Mouse (Mus musculus): ENCODE measurements around the gene Pofut2. TPM values are rescaled to one million over a fixed set of nuclear protein-coding genes. Genes with fewer than 3 reads are reported as not detected.

Pofut2 gene
- polyA plus RNA-seq, 1 experiment from 2014 or later, result 119 TPM

- WGBS, result 63% methylated on average over 16 of the region's 16 CpGs
- 0 out of 2 replicates have a peak overlapping the region, but pooled peaks have one; percentile 24 for H3K27ac ChIP-seq
- H3K27me3 ChIP-seq (ENCODE audit: insufficient read depth, poor library complexity, severe bottlenecking), result peaks cover 4% of the 10 kb centered on the region; the same call in 1 of the 2 replicates
- peaks cover 25% of the 10 kb centered on the region for H3K4me1 ChIP-seq
- no peak overlapping the region for H3K4me3 ChIP-seq
- no peak for DNase-seq (ENCODE audit: low spot score)
- H3K36me3 ChIP-seq, result 0 out of 2 replicates have a peak, but pooled peaks cover 2% of the 10 kb centered on the region
- no peaks in the 10 kb centered on the region for H3K9me3 ChIP-seq
Observed at GRCm38 (mm10) chr10:77237795-77238580, 21.0 kb upstream of the Pofut2 start.

- peaks cover 22% of the 10 kb centered on the region for H3K4me1 ChIP-seq
- no peak overlapping the region for H3K27ac ChIP-seq
- H3K9me3 ChIP-seq, result no peaks in the 10 kb centered on the region
- no peak overlapping the region for H3K4me3 ChIP-seq
- 0 out of 2 replicates have a peak, but pooled peaks cover 2% of the 10 kb centered on the region for H3K36me3 ChIP-seq
- DNase-seq (ENCODE audit: low spot score), result no peak
- H3K27me3 ChIP-seq (ENCODE audit: insufficient read depth, poor library complexity, severe bottlenecking), result no peaks in the 10 kb centered on the region
- WGBS, result 73% methylated on average over 8 of the region's 8 CpGs
Observed at GRCm38 (mm10) chr10:77240764-77241163, 18.3 kb upstream of the Pofut2 start.

DNA sequence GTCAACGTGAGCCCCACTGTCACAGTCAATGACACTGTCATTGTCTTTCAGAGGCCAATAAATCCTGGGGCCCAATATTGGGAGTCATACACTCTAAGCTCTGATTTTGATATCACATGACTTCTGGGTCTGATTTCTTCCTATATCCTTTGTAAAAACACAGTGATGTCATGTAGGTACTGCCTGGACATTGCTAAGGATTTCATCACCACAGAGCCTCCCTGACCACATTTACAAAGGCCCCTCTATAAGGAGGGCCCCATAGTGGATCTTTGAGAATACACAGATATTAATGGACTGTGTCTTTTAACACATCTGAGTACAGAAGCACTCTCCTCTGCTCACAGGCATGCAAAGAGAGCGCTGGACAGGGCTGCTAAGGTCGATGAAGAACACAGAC lies 16.6 kb upstream of the Pofut2 start:
- H3K27me3 ChIP-seq (ENCODE audit: insufficient read depth, poor library complexity, severe bottlenecking), result no peaks in the 10 kb centered on the region; the same call in 1 of the 2 replicates
- no peak for DNase-seq (ENCODE audit: low spot score)
- H3K36me3 ChIP-seq, result no peaks in the 10 kb centered on the region
- no peak overlapping the region for H3K4me3 ChIP-seq
- 0 out of 2 replicates have a peak overlapping the region, but pooled peaks have one; percentile 47 for H3K27ac ChIP-seq
- peaks cover 35% of the 10 kb centered on the region for H3K4me1 ChIP-seq
- no peaks in the 10 kb centered on the region for H3K9me3 ChIP-seq
- WGBS, result 64% methylated on average over 3 of the region's 3 CpGs

GRCm38 (mm10) chr10:77242871-77243270 lies 16.1 kb upstream of the Pofut2 start:
- no peak for DNase-seq (ENCODE audit: low spot score)
- 83% methylated on average over 14 of the region's 14 CpGs for WGBS
- H3K27me3 ChIP-seq (ENCODE audit: insufficient read depth, poor library complexity, severe bottlenecking), result no peaks in the 10 kb centered on the region; the same call in 1 of the 2 replicates
- no peak overlapping the region for H3K4me3 ChIP-seq
- no peaks in the 10 kb centered on the region for H3K9me3 ChIP-seq
- peak overlapping the region; percentile 47; the same call in 1 of the 2 replicates for H3K27ac ChIP-seq
- H3K36me3 ChIP-seq, result no peaks in the 10 kb centered on the region
- peaks cover 36% of the 10 kb centered on the region for H3K4me1 ChIP-seq

DNA sequence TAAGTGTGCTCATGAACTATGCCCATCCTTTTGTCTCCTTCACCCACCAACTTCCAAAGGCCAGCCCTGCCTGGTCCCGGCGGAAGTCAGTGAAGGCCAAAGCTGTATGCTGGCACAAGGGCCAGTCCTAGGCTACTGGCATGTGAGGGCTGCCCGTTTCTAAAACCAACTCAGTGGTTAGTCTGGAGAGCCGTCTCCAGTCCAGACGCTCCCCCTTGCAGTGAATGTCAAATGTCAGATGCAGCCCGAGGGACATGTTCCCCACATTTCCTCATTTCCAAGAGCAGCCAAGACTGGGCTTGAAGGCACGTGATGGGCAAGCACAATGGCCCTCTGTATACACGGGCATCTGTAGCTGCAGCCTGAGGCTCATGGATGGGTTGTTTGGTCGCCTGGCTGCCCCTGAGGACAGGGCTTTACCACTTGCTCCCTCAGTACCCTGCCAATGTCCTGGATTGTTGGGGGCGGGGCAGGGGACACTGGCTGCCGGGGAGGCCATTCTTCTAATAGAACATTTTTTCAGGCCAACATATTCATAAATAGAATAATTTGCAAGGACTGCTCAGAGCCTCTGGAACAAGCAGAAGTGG lies 15.4 kb upstream of the Pofut2 start:
- no peaks in the 10 kb centered on the region for H3K9me3 ChIP-seq
- WGBS, result 74% methylated on average over 11 of the region's 11 CpGs
- no peak for DNase-seq (ENCODE audit: low spot score)
- H3K36me3 ChIP-seq, result no peaks in the 10 kb centered on the region
- no peaks in the 10 kb centered on the region; the same call in 1 of the 2 replicates for H3K27me3 ChIP-seq (ENCODE audit: insufficient read depth, poor library complexity, severe bottlenecking)
- H3K4me3 ChIP-seq, result no peak overlapping the region
- peak overlapping the region; percentile 47; the same call in 1 of the 2 replicates for H3K27ac ChIP-seq
- peaks cover 35% of the 10 kb centered on the region for H3K4me1 ChIP-seq

DNA sequence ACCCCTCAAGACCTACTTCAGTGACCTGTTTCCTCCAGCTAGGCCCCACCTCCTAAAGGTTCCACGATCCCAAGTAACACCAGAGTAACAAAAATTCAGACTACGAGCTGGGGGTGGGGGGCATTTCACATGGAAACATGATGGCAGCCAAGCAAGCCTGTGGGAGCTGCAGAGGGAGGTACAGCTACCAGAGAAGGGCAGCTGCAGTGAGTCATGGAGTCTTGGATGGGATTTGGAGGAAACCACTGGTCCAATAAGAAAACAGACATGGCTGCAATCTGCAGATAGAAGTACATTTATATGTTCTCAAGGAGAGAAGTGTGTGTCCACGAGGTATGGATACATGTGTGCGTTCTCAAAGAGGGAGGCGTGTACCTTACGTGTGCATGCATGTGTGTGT lies 14.2 kb upstream of the Pofut2 start:
- H3K27ac ChIP-seq, result no peak overlapping the region
- H3K27me3 ChIP-seq (ENCODE audit: insufficient read depth, poor library complexity, severe bottlenecking), result no peaks in the 10 kb centered on the region; the same call in 1 of the 2 replicates
- DNase-seq (ENCODE audit: low spot score), result no peak
- H3K36me3 ChIP-seq, result no peaks in the 10 kb centered on the region
- no peak overlapping the region for H3K4me3 ChIP-seq
- H3K4me1 ChIP-seq, result peaks cover 35% of the 10 kb centered on the region
- 87% methylated on average over 6 of the region's 6 CpGs for WGBS
- H3K9me3 ChIP-seq, result no peaks in the 10 kb centered on the region

GRCm38 (mm10) chr10:77247048-77247447 lies 12.0 kb upstream of the Pofut2 start:
- no peaks in the 10 kb centered on the region; the same call in 1 of the 2 replicates for H3K27me3 ChIP-seq (ENCODE audit: insufficient read depth, poor library complexity, severe bottlenecking)
- H3K4me3 ChIP-seq, result no peak overlapping the region
- H3K4me1 ChIP-seq, result peaks cover 48% of the 10 kb centered on the region
- H3K36me3 ChIP-seq, result no peaks in the 10 kb centered on the region
- WGBS, result 74% methylated on average over 5 of the region's 5 CpGs
- no peaks in the 10 kb centered on the region for H3K9me3 ChIP-seq
- no peak for DNase-seq (ENCODE audit: low spot score)
- H3K27ac ChIP-seq, result peak overlapping the region; percentile 60; the same call in 1 of the 2 replicates

- WGBS, result 68% methylated on average over 7 of the region's 7 CpGs
- Histone ChIP-seq H3K36me3 (no peaks in the 10 kb centered on the region), H3K27me3 (ENCODE audit: insufficient read depth, poor library complexity, severe bottlenecking) (no peaks in the 10 kb centered on the region; the same call in 1 of the 2 replicates), H3K27ac (0 out of 2 replicates have a peak overlapping the region, but pooled peaks have one; percentile 23), H3K4me3 (no peak overlapping the region), H3K9me3 (no peaks in the 10 kb centered on the region), H3K4me1 (peaks cover 53% of the 10 kb centered on the region)
- no peak for DNase-seq (ENCODE audit: low spot score)
Observed at GRCm38 (mm10) chr10:77247707-77248106, 11.3 kb upstream of the Pofut2 start.

GRCm38 (mm10) chr10:77251223-77251783 lies 7.7 kb upstream of the Pofut2 start:
- H3K27ac ChIP-seq, result peak overlapping the region; percentile 82
- H3K36me3 ChIP-seq, result no peaks in the 10 kb centered on the region
- H3K27me3 ChIP-seq (ENCODE audit: insufficient read depth, poor library complexity, severe bottlenecking), result peaks cover 4% of the 10 kb centered on the region; the same call in 1 of the 2 replicates
- WGBS, result 51% methylated on average over 18 of the region's 18 CpGs
- H3K9me3 ChIP-seq, result no peaks in the 10 kb centered on the region
- H3K4me1 ChIP-seq, result peaks cover 48% of the 10 kb centered on the region
- no peak for DNase-seq (ENCODE audit: low spot score)
- H3K4me3 ChIP-seq, result no peak overlapping the region

DNA sequence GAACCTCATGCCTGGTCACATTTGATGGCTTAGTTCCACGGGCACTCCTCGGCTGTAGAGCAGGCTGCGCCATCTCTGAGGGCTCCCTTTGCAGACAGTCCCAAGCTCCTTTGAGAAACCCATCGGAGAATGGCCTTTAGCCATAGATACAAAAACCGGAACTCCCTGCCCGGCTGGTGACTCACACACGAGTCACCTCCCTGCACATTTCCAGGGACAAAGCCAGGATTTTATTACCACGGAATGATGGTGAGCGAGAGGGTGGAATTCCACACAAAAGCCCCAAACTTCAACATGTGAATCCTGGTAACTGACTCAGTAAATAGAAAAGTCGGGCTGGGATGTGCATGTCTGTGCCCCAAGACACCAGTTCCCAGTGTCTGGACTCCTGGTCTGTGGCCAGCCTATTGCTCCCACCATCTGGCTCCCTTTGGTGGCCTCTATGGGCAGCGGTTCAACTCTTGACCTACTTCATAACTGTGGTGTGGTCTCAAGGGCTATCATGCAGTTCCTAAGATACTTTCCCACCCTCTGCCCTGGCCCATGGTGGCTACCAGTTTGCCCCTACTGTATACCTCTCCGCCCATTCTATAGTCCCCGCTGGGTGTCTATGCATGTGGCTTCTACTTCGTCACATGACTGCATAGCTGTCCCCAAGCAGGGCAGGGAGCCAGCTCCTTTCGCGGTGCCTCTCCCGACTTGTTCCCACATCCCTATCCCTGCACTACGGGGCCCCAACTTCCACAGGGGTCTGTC lies 7.1 kb upstream of the Pofut2 start:
- Histone ChIP-seq H3K27ac (peak overlapping the region; percentile 82), H3K4me1 (peaks cover 42% of the 10 kb centered on the region), H3K9me3 (no peaks in the 10 kb centered on the region), H3K36me3 (no peaks in the 10 kb centered on the region), H3K4me3 (no peak overlapping the region), H3K27me3 (ENCODE audit: insufficient read depth, poor library complexity, severe bottlenecking) (0 out of 2 replicates have a peak, but pooled peaks cover 9% of the 10 kb centered on the region)
- WGBS, result 66% methylated on average over 18 of the region's 18 CpGs
- DNase-seq (ENCODE audit: low spot score), result no peak

GRCm38 (mm10) chr10:77252790-77253189 lies 6.2 kb upstream of the Pofut2 start:
- peak; percentile 93 for DNase-seq (ENCODE audit: low spot score)
- H3K27ac ChIP-seq, result peak overlapping the region; percentile 82; the same call in 1 of the 2 replicates
- H3K4me1 ChIP-seq, result peaks cover 33% of the 10 kb centered on the region
- H3K4me3 ChIP-seq, result no peak overlapping the region
- 0% methylated on average over 4 of the region's 4 CpGs for WGBS
- 0 out of 2 replicates have a peak, but pooled peaks cover 9% of the 10 kb centered on the region for H3K27me3 ChIP-seq (ENCODE audit: insufficient read depth, poor library complexity, severe bottlenecking)
- H3K36me3 ChIP-seq, result no peaks in the 10 kb centered on the region
- H3K9me3 ChIP-seq, result no peaks in the 10 kb centered on the region

- H3K27ac ChIP-seq, result peak overlapping the region; percentile 31; the same call in 1 of the 2 replicates
- H3K9me3 ChIP-seq, result no peaks in the 10 kb centered on the region
- H3K4me3 ChIP-seq, result no peak overlapping the region
- peaks cover under 1% of the 10 kb centered on the region; the same call in 1 of the 2 replicates for H3K36me3 ChIP-seq
- no peak for DNase-seq (ENCODE audit: low spot score)
- 86% methylated on average over 3 of the region's 3 CpGs for WGBS
- H3K27me3 ChIP-seq (ENCODE audit: insufficient read depth, poor library complexity, severe bottlenecking), result 0 out of 2 replicates have a peak, but pooled peaks cover 9% of the 10 kb centered on the region
- H3K4me1 ChIP-seq, result peaks cover 41% of the 10 kb centered on the region
Observed at GRCm38 (mm10) chr10:77255231-77255630, 3.8 kb upstream of the Pofut2 start.

Measured in heart, embryonic 10.5 days (tissue).